Mouse (Mus musculus): ENCODE measurements around the gene Ncf4.

GRCm38 (mm10) chr15:78215269-78215668 is 29.3 kb upstream of the Ncf4 start:
- no peak for TF ChIP-seq CTCF (IDR thresholded peaks at IDR 0.05; ENCODE audit: control insufficient read depth, insufficient read depth, low read length)
- TF ChIP-seq POLR2A (IDR thresholded peaks at IDR 0.05; ENCODE audit: borderline replicate concordance, control insufficient read depth, low read depth, low read length): no peak

Measured in bone marrow, adult 2 months (tissue).